Mouse (Mus musculus) hindbrain, embryonic 14.5 days (tissue): ENCODE results near the gene Mob1a. TPM values are rescaled to one million over a fixed set of nuclear protein-coding genes. Genes with fewer than 3 reads are reported as not detected.
"Not testable (repeated sequence)": the region's sequence is repeated elsewhere in the genome, so short reads cannot be mapped to it uniquely, and the experiment has no call there.

Experiments used
- ATAC-seq: fragments of 200-750 bp; cut with Nextera tagmentation; 2 replicates; pipeline ENCODE4 v1.8.0; 2017; ENCODE audit warnings: moderate number of reproducible peaks, mild to moderate bottlenecking, moderate TSS enrichment, moderate library complexity; ENCODE audit not compliant: low FRiP score
- DNase-seq: peaks from one replicate; pipeline ENCODE4 v3.0.0-alpha.2; 2015; ENCODE audit warnings: low spot score
- H3K27ac ChIP-seq: fragments of 300-500 bp; sonication (generic); 2 replicates; pipeline ENCODE4 v1.5.1; 2014; ENCODE audit warnings: mild to moderate bottlenecking, moderate library complexity
- H3K27me3 ChIP-seq: fragments of 300-500 bp; sonication (generic); 2 replicates; pipeline ENCODE4 v1.6.1; 2014; ENCODE audit warnings: mild to moderate bottlenecking, low read length, mixed read lengths; ENCODE audit not compliant: control insufficient read depth, insufficient read depth
- H3K36me3 ChIP-seq: fragments of 300-500 bp; sonication (generic); replicated peaks from 2 replicates; pipeline ENCODE4 v1.6.1; 2014; ENCODE audit not compliant: control insufficient read depth, insufficient read depth
- H3K4me1 ChIP-seq: fragments of 300-500 bp; sonication (generic); replicated peaks from 2 replicates; pipeline ENCODE4 v1.6.1; 2014; ENCODE audit warnings: antibody characterized with exemption, low read length, mixed read lengths; ENCODE audit not compliant: control insufficient read depth, insufficient read depth
- H3K4me2 ChIP-seq: fragments of 300-500 bp; sonication (generic); replicated peaks from 2 replicates; pipeline ENCODE4 v1.6.1; 2014; ENCODE audit warnings: mild to moderate bottlenecking, moderate library complexity
- H3K4me3 ChIP-seq: fragments of 300-500 bp; sonication (generic); replicated peaks from 2 replicates; pipeline ENCODE4 v1.5.1; 2014; ENCODE audit warnings: mild to moderate bottlenecking, low read length
- H3K9ac ChIP-seq: fragments of 300-500 bp; sonication (generic); 2 replicates; pipeline ENCODE4 v1.6.1; 2014
- H3K9me3 ChIP-seq: fragments of 300-500 bp; sonication (generic); 2 replicates; pipeline ENCODE4 v1.6.1; 2016; ENCODE audit warnings: low read length; ENCODE audit not compliant: control insufficient read depth
- WGBS: fragments of 180-500 bp; shearing (Covaris S2); extraction: QIAGEN DNeasy Blood & Tissue Kit; methylation state at CpG from one replicate; pipeline ENCODE4 v1.1.7; 2014; 5-methylcytosine and 5-hydroxymethylcytosine counted together
- polyA plus RNA-seq: library from polyadenylated mRNA; unstranded; fragments of >200 nt; fragmentation: Nextera tagmentation; extraction: Ambion mirVana; gene quantifications from 2 replicates; pipeline ENCODE4 v1.2.1, GENCODE M21; 2014

Mob1a gene
- polyA plus RNA-seq, 1 experiment from 2014 or later: 27.8 TPM

DNA sequence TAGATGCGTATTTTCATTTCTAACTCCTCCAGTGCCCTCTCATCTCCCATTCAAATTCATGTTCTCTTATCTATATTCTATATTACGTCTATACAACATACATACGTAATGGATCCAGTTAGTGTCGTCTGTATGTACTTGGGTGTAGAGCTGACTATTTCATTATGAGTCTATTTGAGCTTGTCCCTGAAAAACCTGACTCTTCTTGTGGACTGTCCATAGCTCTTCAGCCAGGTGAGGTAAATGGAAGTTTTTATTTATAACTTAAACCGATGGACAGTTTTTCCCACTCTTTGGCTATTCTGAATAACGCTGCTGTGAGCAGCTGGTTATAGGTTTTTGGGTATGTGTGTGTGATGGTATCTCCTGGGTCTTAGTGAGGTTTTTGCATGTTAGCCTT is 945 bp downstream of the Mob1a start:
- Histone ChIP-seq H3K9me3 (no peaks in the 10 kb centered on the region), H3K4me1 (peaks cover 18% of the 10 kb centered on the region), H3K4me2 (peak overlapping the region; percentile 75), H3K36me3 (peaks cover 25% of the 10 kb centered on the region), H3K4me3 (peak overlapping the region; percentile 74), H3K9ac (peak overlapping the region; percentile 87), H3K27ac (no peak overlapping the region), H3K27me3 (no peaks in the 10 kb centered on the region)
- DNase-seq (no peak), ATAC-seq (no peak)
- WGBS: 73% methylated on average over 6 of the region's 6 CpGs

- no peak overlapping the region for H3K9ac ChIP-seq
- H3K27me3 ChIP-seq: no peaks in the 10 kb centered on the region
- peaks cover 34% of the 10 kb centered on the region for H3K36me3 ChIP-seq
- 87% methylated on average over 3 of the region's 3 CpGs for WGBS
- H3K4me1 ChIP-seq: peaks cover 18% of the 10 kb centered on the region
- no peak for DNase-seq
- no peaks in the 10 kb centered on the region for H3K9me3 ChIP-seq
- 0 out of 2 replicates have a peak overlapping the region, but pooled peaks have one; percentile 74 for H3K4me3 ChIP-seq
- no peak overlapping the region for H3K27ac ChIP-seq
- peak overlapping the region; percentile 75; the same call in 1 of the 2 replicates for H3K4me2 ChIP-seq
- ATAC-seq: no peak
These were observed 1.9 kb downstream of the Mob1a start for GRCm38 (mm10) chr6:83327591-83328190.

DNA sequence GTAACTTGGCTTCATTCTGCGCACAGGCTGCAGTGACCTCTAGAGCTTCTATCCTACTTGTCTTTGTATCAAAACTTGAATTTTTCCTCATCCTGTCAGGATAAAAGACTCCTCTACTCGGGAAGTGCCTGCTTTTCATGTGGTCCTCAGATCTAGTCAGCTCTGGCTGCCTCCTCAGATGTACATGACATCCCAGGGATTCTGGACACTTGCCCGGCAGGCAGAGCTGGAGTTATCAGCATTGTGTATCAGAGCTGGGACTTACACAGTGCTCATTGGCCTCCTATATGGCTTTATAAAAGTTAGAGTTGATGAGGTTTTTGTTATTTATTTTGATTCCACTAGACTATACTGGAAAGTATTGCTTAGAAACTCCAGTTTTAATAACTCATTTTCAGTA is 15.6 kb downstream of the Mob1a start:
- Histone ChIP-seq H3K27me3 (no peaks in the 10 kb centered on the region), H3K9ac (no peak overlapping the region), H3K4me3 (no peak overlapping the region), H3K9me3 (no peaks in the 10 kb centered on the region), H3K36me3 (peaks cover 63% of the 10 kb centered on the region), H3K27ac (no peak overlapping the region), H3K4me1 (no peaks in the 10 kb centered on the region), H3K4me2 (no peak overlapping the region)
- ATAC-seq (no peak), DNase-seq (no peak)
- WGBS: 84% methylated on average over 3 of the region's 3 CpGs

DNA sequence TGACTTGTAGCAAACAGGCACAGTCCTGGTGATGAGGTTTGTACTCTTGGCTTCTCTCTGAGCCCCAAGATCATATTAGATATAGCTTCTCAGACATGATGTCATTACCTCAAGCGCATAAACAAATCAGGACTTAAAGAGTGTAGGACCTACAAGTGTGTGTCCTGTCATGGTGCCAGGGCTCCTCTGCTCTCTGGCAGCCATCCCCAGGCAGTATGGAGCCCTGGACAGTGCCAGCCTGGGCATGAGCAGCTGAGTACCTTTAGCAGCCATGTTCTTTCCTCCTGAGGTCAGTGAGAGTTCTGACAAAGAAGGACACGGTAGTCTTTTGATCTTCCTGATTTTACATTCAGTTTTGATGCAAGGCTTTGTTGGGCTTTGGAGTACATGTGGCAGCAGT is 17.1 kb downstream of the Mob1a start:
- Histone ChIP-seq H3K4me1 (no peaks in the 10 kb centered on the region), H3K9ac (no peak overlapping the region), H3K4me3 (no peak overlapping the region), H3K4me2 (no peak overlapping the region), H3K27me3 (no peaks in the 10 kb centered on the region), H3K27ac (no peak overlapping the region), H3K9me3 (no peaks in the 10 kb centered on the region), H3K36me3 (peaks cover 56% of the 10 kb centered on the region)
- no peak for DNase-seq
- ATAC-seq: no peak
- WGBS: 94% methylated on average over 2 of the region's 2 CpGs

DNA sequence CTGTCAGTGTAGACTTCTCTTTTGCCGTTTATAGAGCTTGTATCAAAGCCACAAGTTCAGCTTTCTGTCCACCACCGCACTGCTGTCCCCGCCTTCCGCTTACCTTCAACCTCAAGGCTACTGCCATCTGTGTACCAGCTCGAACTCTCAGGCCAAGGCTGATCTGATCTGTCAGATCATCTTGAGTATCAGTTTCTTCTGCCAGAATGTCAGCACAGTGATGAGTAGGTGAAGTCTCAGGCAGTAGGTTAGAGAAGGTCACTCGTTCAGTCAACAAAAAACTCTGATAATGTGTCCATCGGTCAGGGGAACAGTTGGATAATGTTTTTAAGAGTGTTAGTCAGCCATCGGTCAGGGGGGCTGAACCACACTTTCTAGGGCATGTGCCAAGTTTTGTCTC is 19.5 kb downstream of the Mob1a start:
- DNase-seq, H3K4me2 ChIP-seq, ATAC-seq, H3K27ac ChIP-seq, H3K9me3 ChIP-seq, H3K9ac ChIP-seq, H3K4me1 ChIP-seq, H3K4me3 ChIP-seq, H3K27me3 ChIP-seq: not testable (repeated sequence)
- 95% methylated on average over 8 of the region's 8 CpGs for WGBS
- peaks cover 32% of the 10 kb centered on the region for H3K36me3 ChIP-seq

GRCm38 (mm10) chr6:83347916-83348315 is 22.1 kb downstream of the Mob1a start:
- DNase-seq: no peak

GRCm38 (mm10) chr6:83348873-83349272 is 23.1 kb downstream of the Mob1a start, which contains the start of gene Bola3:
Gene Bola3 (plus strand): TSS chr6:83349147.
- peak within 1 kb of the TSS; percentile 74 for H3K27ac ChIP-seq
- H3K4me1 ChIP-seq: peaks cover 11% of the 10 kb centered on the region
- H3K36me3 ChIP-seq: peaks cover 14% of the 10 kb centered on the region
- DNase-seq: no peak
- H3K4me3 ChIP-seq: peak within 1 kb of the TSS; percentile 93
- no peaks in the 10 kb centered on the region for H3K9me3 ChIP-seq
- no peaks in the 10 kb centered on the region for H3K27me3 ChIP-seq
- no peak for ATAC-seq
- WGBS: 29% methylated on average over 6 of the region's 6 CpGs
- H3K9ac ChIP-seq: peak within 1 kb of the TSS; percentile 96
- H3K4me2 ChIP-seq: peak within 1 kb of the TSS; percentile 90

More at GRCm38 (mm10) chr6:83347916-83348315, 22.1 kb downstream of the Mob1a start:
- no peaks in the 10 kb centered on the region for H3K9me3 ChIP-seq
- no peak for ATAC-seq
- H3K36me3 ChIP-seq: peaks cover 11% of the 10 kb centered on the region
- no peak overlapping the region for H3K4me3 ChIP-seq
- H3K27ac ChIP-seq: no peak overlapping the region
- H3K4me2 ChIP-seq: no peak overlapping the region
- H3K27me3 ChIP-seq: no peaks in the 10 kb centered on the region
- H3K4me1 ChIP-seq: peaks cover 11% of the 10 kb centered on the region
- WGBS: 94% methylated on average over 3 of the region's 3 CpGs
- H3K9ac ChIP-seq: no peak overlapping the region

- Histone ChIP-seq H3K4me2 (peak overlapping the region; percentile 90), H3K27ac (peak overlapping the region; percentile 74), H3K27me3 (no peaks in the 10 kb centered on the region), H3K9me3 (no peaks in the 10 kb centered on the region), H3K4me3 (peak overlapping the region; percentile 93), H3K4me1 (peaks cover 11% of the 10 kb centered on the region), H3K9ac (peak overlapping the region; percentile 96), H3K36me3 (peaks cover 19% of the 10 kb centered on the region)
- under 1% methylated on average over 50 of the region's 53 CpGs for WGBS
- peak; percentile 92 for ATAC-seq
- peak; percentile 83 for DNase-seq
These were observed 23.6 kb downstream of the Mob1a start for GRCm38 (mm10) chr6:83349274-83349958.

- DNase-seq (no peak), ATAC-seq (no peak)
- Histone ChIP-seq H3K4me3 (peak overlapping the region; percentile 93), H3K4me2 (peak overlapping the region; percentile 90), H3K4me1 (peaks cover 11% of the 10 kb centered on the region), H3K27ac (no peak overlapping the region), H3K9me3 (no peaks in the 10 kb centered on the region), H3K36me3 (peaks cover 25% of the 10 kb centered on the region), H3K9ac (peak overlapping the region; percentile 96), H3K27me3 (no peaks in the 10 kb centered on the region)
- WGBS: 83% methylated on average over 7 of the region's 7 CpGs
These were observed 24.4 kb downstream of the Mob1a start for GRCm38 (mm10) chr6:83350172-83350571.
